Mouse (Mus musculus) limb, embryonic 11.5 days (tissue): Measurements from ENCODE around the gene Rnf8. TPM values are rescaled to one million over a fixed set of nuclear protein-coding genes. Genes with fewer than 3 reads are reported as not detected.

Experiments
- ATAC-seq: fragments of 200-750 bp; cut with Nextera tagmentation; 2 replicates; pipeline ENCODE4 v1.8.0; 2017; ENCODE audit warnings: low read depth; ENCODE audit not compliant: insufficient number of reproducible peaks, low FRiP score, low TSS enrichment
- DNase-seq: peaks from one replicate; pipeline ENCODE4 v3.0.0-alpha.2; 2015; ENCODE audit warnings: low spot score
- H3K27ac ChIP-seq: fragments of 300-500 bp; sonication (generic); replicated peaks from 2 replicates; pipeline ENCODE4 v1.5.1; 2014; ENCODE audit warnings: low read depth, mild to moderate bottlenecking, low read length
- H3K27me3 ChIP-seq: fragments of 300-500 bp; sonication (generic); 2 replicates; pipeline ENCODE4 v1.6.1; 2014; ENCODE audit warnings: mild to moderate bottlenecking, low read length, mixed read lengths; ENCODE audit not compliant: control insufficient read depth, insufficient read depth
- H3K36me3 ChIP-seq: fragments of 300-500 bp; sonication (generic); 2 replicates; pipeline ENCODE4 v1.6.1; 2014; ENCODE audit warnings: mild to moderate bottlenecking, low read length, moderate library complexity, mixed read lengths; ENCODE audit not compliant: control insufficient read depth, insufficient read depth
- H3K4me1 ChIP-seq: fragments of 300-500 bp; sonication (generic); 2 replicates; pipeline ENCODE4 v1.6.1; 2014; ENCODE audit warnings: low read length, mixed read lengths; ENCODE audit not compliant: control insufficient read depth, insufficient read depth
- H3K4me2 ChIP-seq: fragments of 300-500 bp; sonication (generic); 2 replicates; pipeline ENCODE4 v1.6.1; 2014; ENCODE audit warnings: low read depth, mild to moderate bottlenecking, moderate library complexity; ENCODE audit not compliant: severe bottlenecking
- H3K4me3 ChIP-seq: fragments of 300-500 bp; sonication (generic); 2 replicates; pipeline ENCODE4 v1.5.1; 2014; ENCODE audit warnings: low read depth, low read length
- H3K9ac ChIP-seq: fragments of 300-500 bp; sonication (generic); 2 replicates; pipeline ENCODE4 v1.6.1; 2014; ENCODE audit warnings: mild to moderate bottlenecking, low read length
- H3K9me3 ChIP-seq: fragments of 300-500 bp; sonication (generic); 2 replicates; pipeline ENCODE4 v1.6.1; 2016; ENCODE audit warnings: low read length; ENCODE audit not compliant: control insufficient read depth
- WGBS: fragments of 180-500 bp; shearing (Covaris S2); extraction: QIAGEN DNeasy Blood & Tissue Kit; methylation state at CpG from one replicate; pipeline ENCODE4 v1.1.7; 2014; 5-methylcytosine and 5-hydroxymethylcytosine counted together
- microRNA-seq: library from miRNA; unstranded; fragments of <30 nt; microRNA quantifications from one replicate; pipeline ENCODE4, GENCODE M21; 2016
- polyA plus RNA-seq: library from polyadenylated mRNA; unstranded; fragments of >200 nt; fragmentation: Nextera tagmentation; extraction: Ambion mirVana; gene quantifications from 2 replicates; pipeline ENCODE4 v1.2.1, GENCODE M21; 2014

Gene Rnf8
- polyA plus RNA-seq, 1 experiment from 2014 or later, result 116 TPM

DNA sequence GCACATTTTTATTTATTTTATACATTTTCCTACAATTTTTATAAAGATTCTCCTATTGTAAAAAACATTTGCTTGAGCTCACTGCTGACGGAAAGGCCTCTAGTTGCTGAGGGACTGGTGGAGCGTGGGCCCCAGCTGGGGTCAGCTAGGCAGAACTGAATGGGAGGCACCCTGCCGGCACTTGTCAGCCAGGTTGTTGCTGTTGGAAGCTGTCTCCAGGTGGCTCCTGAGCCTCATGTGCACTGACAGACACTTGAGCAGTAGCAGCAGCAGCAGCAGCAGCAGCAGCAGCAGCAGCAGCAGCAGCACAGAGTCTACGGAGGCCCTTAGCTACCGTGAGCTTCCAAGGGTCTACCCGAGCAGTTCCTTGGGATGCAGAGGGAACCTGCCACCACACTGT is 72.8 kb downstream of the Rnf8 start:
- H3K4me3 ChIP-seq, result no peak overlapping the region
- ATAC-seq (no peak), DNase-seq (no peak)
- no peaks in the 10 kb centered on the region for H3K27me3 ChIP-seq
- no peaks in the 10 kb centered on the region for H3K9me3 ChIP-seq
- H3K27ac ChIP-seq, result no peak overlapping the region
- no peak overlapping the region for H3K9ac ChIP-seq
- no peak overlapping the region for H3K4me2 ChIP-seq
- 89% methylated on average over 6 of the region's 6 CpGs for WGBS
- no peaks in the 10 kb centered on the region for H3K4me1 ChIP-seq
- peaks cover 21% of the 10 kb centered on the region for H3K36me3 ChIP-seq

DNA sequence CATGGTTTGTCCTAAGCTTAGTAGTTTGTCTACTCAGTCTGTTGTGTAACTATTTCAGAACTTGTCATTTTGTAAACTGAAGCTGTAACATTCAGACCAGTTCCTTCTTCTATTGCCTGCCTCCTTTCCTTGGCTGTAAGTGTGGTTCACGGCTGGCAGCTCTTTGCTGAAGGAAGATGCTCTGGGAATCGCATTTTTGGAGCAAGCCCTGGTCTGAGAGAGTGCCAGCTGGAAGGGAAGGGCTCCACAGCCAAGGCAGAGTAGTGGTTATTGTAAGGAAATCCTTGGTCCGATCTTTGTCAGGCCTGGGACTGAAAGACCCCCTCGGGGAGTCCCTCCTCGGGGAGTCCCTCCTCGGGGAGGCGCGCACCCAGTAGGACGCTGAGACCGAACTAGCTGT is 74.0 kb downstream of the Rnf8 start:
- Histone ChIP-seq H3K27ac (no peak overlapping the region), H3K4me3 (no peak overlapping the region), H3K27me3 (no peaks in the 10 kb centered on the region), H3K9ac (no peak overlapping the region), H3K4me2 (no peak overlapping the region), H3K4me1 (no peaks in the 10 kb centered on the region), H3K36me3 (peaks cover 17% of the 10 kb centered on the region; the same call in 1 of the 2 replicates), H3K9me3 (no peaks in the 10 kb centered on the region)
- DNase-seq (no peak), ATAC-seq (no peak)
- 96% methylated on average over 10 of the region's 10 CpGs for WGBS

DNA sequence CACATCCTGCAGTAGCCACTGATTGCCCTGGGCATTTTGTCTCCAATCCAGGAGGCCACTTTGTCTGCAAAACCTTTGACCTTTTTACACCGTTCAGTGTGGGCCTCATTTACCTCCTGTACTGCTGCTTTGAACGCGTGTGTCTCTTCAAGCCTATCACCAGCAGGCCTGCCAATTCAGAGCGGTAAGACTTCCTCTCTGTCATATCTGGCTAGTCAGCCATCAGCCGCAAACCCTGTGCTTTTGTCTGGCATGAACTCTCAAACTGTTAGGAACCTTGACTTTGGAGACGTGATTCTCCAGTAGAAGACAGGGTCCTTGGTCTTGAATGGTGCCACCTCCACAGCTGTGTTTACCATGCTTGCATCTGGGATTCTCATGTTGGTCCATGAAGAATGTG is 75.7 kb downstream of the Rnf8 start:
- DNase-seq (no peak), ATAC-seq (no peak)
- Histone ChIP-seq H3K9ac (no peak overlapping the region), H3K9me3 (no peaks in the 10 kb centered on the region), H3K4me1 (no peaks in the 10 kb centered on the region), H3K4me2 (no peak overlapping the region), H3K27me3 (no peaks in the 10 kb centered on the region), H3K4me3 (no peak overlapping the region), H3K27ac (no peak overlapping the region), H3K36me3 (peaks cover 28% of the 10 kb centered on the region; the same call in 1 of the 2 replicates)
- WGBS, result 73% methylated on average over 6 of the region's 6 CpGs

DNA sequence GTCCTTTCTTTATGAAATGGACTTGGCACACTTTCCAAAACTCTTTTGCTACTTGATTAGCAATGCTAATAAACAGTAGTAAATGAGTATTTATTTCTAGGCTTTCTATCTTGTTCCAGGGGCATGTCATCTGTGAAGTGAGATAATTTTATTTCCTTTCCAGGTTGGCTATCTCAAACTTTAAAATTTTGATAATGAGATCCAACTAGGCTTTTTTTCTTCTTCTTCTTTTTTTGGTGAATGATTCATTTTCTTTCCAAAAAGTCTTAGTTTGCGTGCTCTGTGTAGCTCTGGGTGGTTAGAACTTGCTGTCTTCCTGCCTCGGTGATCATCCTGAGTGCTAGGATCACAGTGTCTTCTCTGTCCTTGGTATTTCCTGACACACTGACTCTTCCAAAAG is 78.2 kb downstream of the Rnf8 start:
- DNase-seq (no peak), ATAC-seq (no peak)
- no peak overlapping the region for H3K4me3 ChIP-seq
- H3K9ac ChIP-seq, result no peak overlapping the region
- H3K4me1 ChIP-seq, result no peaks in the 10 kb centered on the region
- H3K27ac ChIP-seq, result no peak overlapping the region
- H3K27me3 ChIP-seq, result no peaks in the 10 kb centered on the region
- H3K9me3 ChIP-seq, result no peaks in the 10 kb centered on the region
- H3K4me2 ChIP-seq, result no peak overlapping the region
- peaks cover 26% of the 10 kb centered on the region; the same call in 1 of the 2 replicates for H3K36me3 ChIP-seq
- WGBS, result 93% methylated on average over 2 of the region's 2 CpGs

DNA sequence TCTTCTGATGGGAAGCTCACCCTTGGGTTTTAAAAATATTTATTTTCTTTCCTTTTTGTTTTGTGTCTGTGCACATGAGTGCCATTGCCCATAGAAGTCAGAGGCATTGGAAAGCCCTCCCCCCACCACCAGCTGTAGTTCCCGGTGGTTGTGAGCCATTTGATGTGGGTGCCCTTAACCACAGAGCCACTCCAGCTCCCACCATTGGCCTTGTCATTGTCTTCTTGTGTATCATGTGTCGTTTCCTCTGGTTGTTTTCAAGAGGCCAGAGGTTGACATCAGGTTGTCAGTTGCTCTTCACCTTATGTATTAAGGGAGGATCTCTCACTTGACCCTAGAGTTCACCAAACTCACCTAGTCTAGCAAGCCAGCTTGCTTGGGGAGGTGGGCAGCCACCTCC is 79.0 kb downstream of the Rnf8 start:
- Histone ChIP-seq H3K4me2 (no peak overlapping the region), H3K27me3 (no peaks in the 10 kb centered on the region), H3K4me1 (no peaks in the 10 kb centered on the region), H3K4me3 (no peak overlapping the region), H3K36me3 (peaks cover 24% of the 10 kb centered on the region; the same call in 1 of the 2 replicates), H3K27ac (no peak overlapping the region), H3K9ac (no peak overlapping the region), H3K9me3 (no peaks in the 10 kb centered on the region)
- DNase-seq (no peak), ATAC-seq (no peak)
- 84% methylated on average over 2 of the region's 2 CpGs for WGBS

DNA sequence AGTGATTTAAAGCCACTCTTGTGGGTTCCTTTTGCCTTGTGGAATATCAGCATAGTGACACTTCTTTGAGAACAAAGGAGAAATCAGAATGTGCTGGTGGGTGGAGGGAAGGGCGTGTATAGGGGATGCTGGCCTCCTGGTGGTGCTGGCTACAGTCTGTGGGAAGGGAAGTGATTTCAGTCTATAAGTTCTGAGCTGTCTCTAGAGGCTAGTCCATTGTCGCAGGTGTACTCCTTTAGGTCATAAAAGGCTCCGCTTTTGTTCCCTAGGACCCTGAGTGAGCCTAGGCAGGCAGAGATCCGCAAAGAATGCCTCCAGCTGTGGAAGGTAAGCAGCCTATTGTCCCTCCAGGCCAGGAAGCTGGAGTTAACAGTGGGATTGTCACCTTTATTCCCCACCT is 79.9 kb downstream of the Rnf8 start:
- Histone ChIP-seq H3K9ac (no peak overlapping the region), H3K9me3 (no peaks in the 10 kb centered on the region), H3K36me3 (peaks cover 21% of the 10 kb centered on the region), H3K4me2 (no peak overlapping the region), H3K27me3 (no peaks in the 10 kb centered on the region), H3K4me3 (no peak overlapping the region), H3K27ac (no peak overlapping the region), H3K4me1 (no peaks in the 10 kb centered on the region)
- ATAC-seq (no peak), DNase-seq (no peak)
- 83% methylated on average over 4 of the region's 4 CpGs for WGBS

Small RNA genes lying within 50 kb of the gene (microRNA-seq; reads per million reads assigned to microRNA genes)
- not detected for gene Mir7667

Other genes with a start within 250 kb of the Rnf8 start
- 19.1 and 21.5 TPM in 2 replicates for gene Pim1, start 124.0 kb upstream of the Rnf8 start, polyA plus RNA-seq
- gene Gm17657, start 65.2 kb upstream of the Rnf8 start, polyA plus RNA-seq, result not detected in 2 replicates
- 19.7 and 20.1 TPM in 2 replicates for gene Tbc1d22b, start 65.0 kb upstream of the Rnf8 start, polyA plus RNA-seq
- 0.43 and 0.55 TPM in 2 replicates for gene Tmem217, start 62.4 kb upstream of the Rnf8 start, polyA plus RNA-seq
- gene Gm28043, start 86 bp downstream of the Rnf8 start, polyA plus RNA-seq, result 2.9 and 3.1 TPM in 2 replicates
- gene Cmtr1, start 45.8 kb downstream of the Rnf8 start, polyA plus RNA-seq, result 117 and 125 TPM in 2 replicates
- 19.2 and 20.0 TPM in 2 replicates for gene Ccdc167, start 102.3 kb downstream of the Rnf8 start, polyA plus RNA-seq